Mouse (Mus musculus) right cerebral cortex, postnatal 36 days (tissue): Measurements from ENCODE around the gene Ptges.

Source experiments
- DNase-seq, 2 experiments: peaks; one replicate each; pipeline ENCODE4 v3.0.0; 2022; ENCODE audit warnings: low spot score in 2 of 2, mixed read lengths in 1 of 2

Gene Ptges

GRCm38 (mm10) chr2:30901646-30902160, 28.0 kb downstream of the Ptges start:
- DNase-seq = no peak

GRCm38 (mm10) chr2:30899397-30900069, 30.1 kb downstream of the Ptges start:
- DNase-seq = no peak

- DNase-seq = no peak
These were observed 32.4 kb downstream of the Ptges start for GRCm38 (mm10) chr2:30897291-30897690.

- DNase-seq = no peak
These were observed 35.7 kb downstream of the Ptges start for GRCm38 (mm10) chr2:30893946-30894345.

GRCm38 (mm10) chr2:30893399-30893798, 36.3 kb downstream of the Ptges start:
- DNase-seq = no peak

- DNase-seq = no peak
These were observed 38.7 kb downstream of the Ptges start for GRCm38 (mm10) chr2:30891002-30891401.

- DNase-seq = peak; percentile 64 to 75
These were observed 44.1 kb downstream of the Ptges start for GRCm38 (mm10) chr2:30885453-30886163.

GRCm38 (mm10) chr2:30884852-30885373, 44.8 kb downstream of the Ptges start:
- DNase-seq = no peak

- no peak for DNase-seq
These were observed 48.4 kb downstream of the Ptges start for GRCm38 (mm10) chr2:30881215-30881614.

GRCm38 (mm10) chr2:30879481-30879880, 50.2 kb downstream of the Ptges start:
- DNase-seq = no peak

GRCm38 (mm10) chr2:30875621-30876432, 53.8 kb downstream of the Ptges start:
- DNase-seq = no peak

GRCm38 (mm10) chr2:30875096-30875495, 54.6 kb downstream of the Ptges start:
- no peak for DNase-seq

GRCm38 (mm10) chr2:30874445-30874844, 55.2 kb downstream of the Ptges start:
- no peak for DNase-seq

GRCm38 (mm10) chr2:30872669-30873068, 57.0 kb downstream of the Ptges start:
- DNase-seq = no peak

- peak in 1 of 2 experiments; percentile 12 for DNase-seq
These were observed 58.8 kb downstream of the Ptges start for GRCm38 (mm10) chr2:30870863-30871262.

GRCm38 (mm10) chr2:30865426-30865825, 64.2 kb downstream of the Ptges start:
- no peak for DNase-seq

- no peak for DNase-seq
These were observed 64.7 kb downstream of the Ptges start for GRCm38 (mm10) chr2:30864968-30865381.

- DNase-seq = no peak
These were observed 66.1 kb downstream of the Ptges start for GRCm38 (mm10) chr2:30863574-30863973.

GRCm38 (mm10) chr2:30862081-30862480, 67.6 kb downstream of the Ptges start:
- DNase-seq = no peak

GRCm38 (mm10) chr2:30859782-30860181, 69.9 kb downstream of the Ptges start:
- DNase-seq = no peak

- peak in 1 of 2 experiments; percentile 24 for DNase-seq
These were observed 72.6 kb downstream of the Ptges start for GRCm38 (mm10) chr2:30857076-30857475.

- DNase-seq = no peak
These were observed 76.8 kb downstream of the Ptges start for GRCm38 (mm10) chr2:30852771-30853313.
